Mouse (Mus musculus) CH12F3 (cell line): ENCODE measurements around the gene Ank2.
"Not testable (repeated sequence)": the region's sequence is repeated elsewhere in the genome, so short reads cannot be mapped to it uniquely, and the experiment has no call there.

Experiments
- in situ Hi-C: fragments of 300-500 bp; cut with MboI; formaldehyde crosslinking; loops from 2 replicates; pipeline ENCODE4 v1.14.3; 2020; ENCODE audit warnings: low sequenced_read_pairs

The Ank2 gene

GRCm38 (mm10) chr3:127433291-127433690, 65.9 kb downstream of the Ank2 start:
- in situ Hi-C loops: no loop called here

DNA sequence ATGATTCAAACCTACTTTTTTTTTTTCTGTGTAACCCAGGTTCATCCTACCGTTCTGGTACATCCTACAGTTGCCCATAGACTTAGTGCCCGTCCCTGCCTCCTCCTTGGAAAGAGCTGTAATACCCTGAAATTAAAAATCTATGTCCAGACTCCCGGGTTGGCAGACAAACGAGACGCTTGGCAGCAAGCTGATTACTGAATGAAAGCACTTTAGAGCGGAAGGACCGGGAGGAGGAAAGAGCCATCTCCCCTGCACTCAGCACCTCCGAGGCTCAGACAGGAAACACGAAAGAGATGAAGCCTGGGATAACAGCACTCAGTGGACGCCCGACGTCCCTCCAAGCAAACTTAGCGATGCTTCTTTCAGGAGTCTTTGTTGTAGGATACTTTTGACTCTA, 69.3 kb downstream of the Ank2 start:
- in situ Hi-C loops: no loop called here

- in situ Hi-C loops: no loop called here
Measured at GRCm38 (mm10) chr3:127428527-127428926, 70.6 kb downstream of the Ank2 start.

DNA sequence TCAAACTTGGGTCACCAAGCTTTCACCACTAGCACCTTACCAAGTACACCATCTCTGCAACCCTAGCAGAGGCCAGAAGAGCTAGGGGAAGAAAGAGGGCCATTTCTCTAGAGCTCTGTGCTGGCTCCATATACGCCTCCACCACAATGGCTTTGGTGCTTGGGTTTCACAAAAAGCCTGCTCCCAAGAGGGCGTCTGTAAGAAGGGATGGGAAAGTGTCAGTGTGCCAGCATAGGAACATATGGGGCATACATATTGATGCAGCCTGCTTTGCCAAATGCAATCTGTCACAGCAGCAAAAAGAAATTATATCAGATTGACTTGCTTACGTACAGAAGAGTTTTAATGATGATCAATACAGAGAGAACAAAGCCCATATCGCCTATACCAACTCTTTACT, 82.2 kb downstream of the Ank2 start:
- in situ Hi-C loops: no loop called here

DNA sequence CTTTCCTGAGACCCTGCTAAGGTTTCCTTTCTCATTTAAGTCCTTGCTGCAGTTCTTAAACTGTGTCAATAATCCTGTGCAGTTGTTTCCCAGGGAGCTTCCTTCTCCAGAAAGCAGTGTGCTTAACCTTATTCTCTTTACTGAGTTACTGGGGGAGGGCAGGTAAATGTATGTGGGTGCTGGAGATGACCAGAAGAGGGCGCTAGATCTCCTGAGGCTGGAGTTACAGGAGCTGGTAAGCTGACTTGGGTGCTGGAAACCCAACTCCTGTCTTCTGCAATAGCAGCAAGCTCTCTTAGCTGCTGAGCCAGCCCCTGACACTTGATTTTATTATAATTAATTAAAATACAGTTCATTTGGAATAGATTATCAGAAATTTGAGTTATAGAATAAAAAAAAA, 84.7 kb downstream of the Ank2 start:
- in situ Hi-C loops: no loop called here

DNA sequence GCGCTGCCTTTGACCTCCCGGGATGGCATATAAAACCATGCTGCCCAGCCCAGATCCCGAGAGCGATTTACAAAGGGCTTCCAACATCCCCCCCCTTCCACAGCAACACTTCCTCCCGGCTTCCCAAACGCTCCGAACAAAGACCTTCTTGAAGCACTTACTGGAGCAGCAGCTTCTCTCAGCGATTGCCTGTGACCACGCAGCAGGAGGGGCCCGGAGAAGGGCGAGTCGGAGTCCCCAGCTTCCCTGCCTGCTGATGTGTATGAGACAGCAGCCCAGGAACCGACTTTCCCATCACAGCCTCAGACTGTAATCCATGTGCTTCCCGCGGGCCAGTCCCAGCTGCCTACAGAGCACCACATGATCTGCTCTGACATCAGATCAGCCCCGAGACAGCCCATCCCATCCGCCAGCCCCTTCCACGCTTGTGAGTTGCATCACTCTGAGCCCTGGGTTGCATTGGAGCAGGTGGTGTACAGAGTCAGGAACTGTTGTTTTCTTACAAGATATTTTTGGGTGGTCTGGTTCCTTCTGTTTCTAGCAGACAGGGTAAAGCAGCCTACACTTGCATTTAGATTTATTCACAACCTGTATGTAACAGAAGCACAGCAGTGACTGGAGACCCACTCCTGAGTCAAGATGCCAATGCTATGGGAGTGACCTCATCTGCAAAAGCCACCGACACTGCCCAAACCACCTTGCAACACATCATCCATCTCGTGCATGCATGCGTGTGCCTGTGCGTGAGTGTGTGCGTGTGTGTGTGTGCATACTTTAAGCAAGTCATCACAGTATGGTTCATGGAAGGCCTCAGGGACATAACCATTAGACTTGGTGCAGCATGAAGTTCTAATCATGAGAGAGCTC, 90.2 kb downstream of the Ank2 start:
- in situ Hi-C loops: no loop called here

DNA sequence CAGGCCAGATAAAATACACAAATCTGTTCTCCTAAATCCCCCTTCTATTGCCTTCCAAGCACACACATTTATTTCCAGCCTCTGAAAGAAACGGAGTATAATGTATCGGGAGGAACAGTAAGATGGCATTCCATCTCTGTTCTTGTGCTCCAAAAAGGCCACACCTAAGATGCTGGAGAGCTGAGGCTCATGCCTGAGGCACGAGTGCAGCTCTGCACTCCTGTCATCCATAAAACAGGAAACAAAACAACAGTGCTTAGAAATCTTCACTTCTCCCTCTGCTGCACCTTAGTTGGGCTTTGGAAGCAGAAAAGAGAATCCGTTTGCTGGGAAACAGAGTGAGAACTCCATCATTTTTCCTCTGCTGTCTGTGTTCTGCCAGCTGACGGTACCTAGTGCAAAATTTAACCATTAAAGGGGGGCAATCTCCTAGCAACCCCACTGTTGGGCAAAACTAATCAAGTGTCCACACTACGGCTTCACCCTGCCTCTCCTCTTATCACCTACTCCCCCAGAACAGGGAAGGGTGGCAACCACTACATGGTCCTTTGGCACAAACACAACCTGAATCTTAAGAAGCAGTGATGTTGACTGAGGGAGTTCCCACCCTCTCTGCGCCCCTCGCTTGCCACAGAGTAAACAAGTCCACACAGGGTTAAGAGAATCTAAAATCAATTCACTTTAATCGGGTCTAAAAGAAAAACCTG, 91.1 kb downstream of the Ank2 start:
- in situ Hi-C loops: no loop called here

DNA sequence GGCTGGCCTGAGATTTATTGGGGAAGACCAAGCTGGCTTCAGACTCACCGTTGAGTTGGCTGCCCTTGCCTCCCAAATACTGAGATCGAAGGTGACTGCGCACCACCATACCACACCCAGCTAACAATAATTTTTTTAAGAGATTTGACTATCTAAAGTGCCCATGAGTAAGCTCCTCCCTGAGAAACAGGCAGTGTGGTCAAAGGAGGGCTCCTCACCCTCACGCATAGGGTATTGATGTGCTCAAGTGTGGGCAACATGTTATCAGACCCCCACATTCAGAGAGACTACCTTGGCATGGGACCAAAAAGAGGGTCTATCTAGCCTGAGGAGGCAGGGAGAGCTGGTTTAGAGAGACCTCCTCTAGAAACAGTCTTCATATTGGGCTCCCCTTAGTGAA, 92.3 kb downstream of the Ank2 start:
- in situ Hi-C loops: no loop called here

DNA sequence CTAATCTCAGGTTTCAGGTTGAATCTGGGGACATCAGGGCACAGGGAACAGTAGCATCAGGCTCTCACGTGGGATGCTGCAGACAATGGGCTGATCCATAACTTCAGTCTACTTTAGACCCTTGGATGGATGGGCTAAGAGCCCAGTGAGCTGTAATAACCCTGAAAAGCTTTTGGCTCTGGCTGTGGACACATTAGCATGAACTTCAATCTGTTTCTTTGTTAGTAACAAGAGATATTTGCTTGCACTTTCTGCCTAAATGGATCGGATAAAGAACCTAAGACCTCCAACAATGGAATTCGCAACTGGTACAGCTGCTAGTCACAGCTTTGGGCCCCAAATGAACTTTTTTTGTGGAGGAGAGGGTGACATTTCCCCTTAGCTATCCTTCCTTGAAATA, 94.8 kb downstream of the Ank2 start:
- in situ Hi-C loops: no loop called here

DNA sequence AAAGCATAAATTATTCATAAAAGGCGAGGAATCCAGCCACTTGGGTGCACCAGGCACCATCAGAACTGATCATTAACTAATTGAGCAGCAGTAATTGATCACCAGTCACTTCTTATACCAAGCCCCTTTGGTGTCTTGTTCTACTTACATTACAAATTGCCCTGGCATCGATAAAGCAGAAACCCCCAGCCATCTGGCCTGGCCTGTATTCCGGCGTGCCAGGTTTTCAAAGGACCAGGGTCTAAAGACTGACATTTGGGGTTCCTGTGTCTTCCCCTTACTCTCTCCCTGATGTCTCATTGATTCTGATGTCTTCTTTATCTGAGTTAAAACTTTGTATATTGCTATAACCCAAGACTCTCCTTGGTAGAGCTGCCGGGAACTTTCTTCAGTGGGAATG, 98.2 kb downstream of the Ank2 start:
- in situ Hi-C loops: no loop called here

DNA sequence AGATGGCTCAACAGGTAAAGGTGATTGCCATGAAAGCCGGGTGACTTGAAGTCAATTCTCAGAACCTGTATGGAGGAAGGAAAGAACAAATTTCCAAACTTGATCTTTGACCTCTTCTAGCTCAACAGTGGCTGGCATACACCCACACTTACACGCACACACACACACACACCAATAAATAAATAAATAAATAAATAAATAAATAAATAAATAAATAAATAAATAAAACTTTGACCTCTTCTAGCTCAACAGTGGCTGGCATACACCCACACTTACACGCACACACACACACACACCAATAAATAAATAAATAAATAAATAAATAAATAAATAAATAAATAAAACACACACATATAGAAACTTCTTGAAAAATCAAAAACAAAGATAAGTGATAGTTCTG, 98.7 kb downstream of the Ank2 start:
- in situ Hi-C loops: not testable (repeated sequence)

DNA sequence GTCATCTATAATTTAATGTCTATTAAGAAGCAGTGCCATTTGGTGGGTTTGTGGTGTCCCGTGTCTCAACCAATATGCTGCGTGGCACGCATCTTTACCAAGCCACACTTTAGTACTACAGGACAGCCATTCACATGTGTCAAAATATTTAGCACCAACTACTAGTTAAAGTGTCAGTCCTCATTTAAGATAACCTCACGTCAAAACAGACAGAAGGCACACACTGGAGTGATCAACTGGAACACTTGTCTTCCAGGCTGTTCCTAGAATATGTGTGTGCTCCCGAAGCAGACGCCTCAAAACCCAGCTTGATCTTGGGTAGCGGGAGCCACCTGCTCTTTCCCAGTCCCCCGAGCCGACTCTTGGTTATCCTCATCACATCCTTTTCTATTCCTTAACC, 101.4 kb downstream of the Ank2 start:
- in situ Hi-C loops: no loop called here

GRCm38 (mm10) chr3:127395202-127395601, 103.9 kb downstream of the Ank2 start:
- in situ Hi-C loops: no loop called here

DNA sequence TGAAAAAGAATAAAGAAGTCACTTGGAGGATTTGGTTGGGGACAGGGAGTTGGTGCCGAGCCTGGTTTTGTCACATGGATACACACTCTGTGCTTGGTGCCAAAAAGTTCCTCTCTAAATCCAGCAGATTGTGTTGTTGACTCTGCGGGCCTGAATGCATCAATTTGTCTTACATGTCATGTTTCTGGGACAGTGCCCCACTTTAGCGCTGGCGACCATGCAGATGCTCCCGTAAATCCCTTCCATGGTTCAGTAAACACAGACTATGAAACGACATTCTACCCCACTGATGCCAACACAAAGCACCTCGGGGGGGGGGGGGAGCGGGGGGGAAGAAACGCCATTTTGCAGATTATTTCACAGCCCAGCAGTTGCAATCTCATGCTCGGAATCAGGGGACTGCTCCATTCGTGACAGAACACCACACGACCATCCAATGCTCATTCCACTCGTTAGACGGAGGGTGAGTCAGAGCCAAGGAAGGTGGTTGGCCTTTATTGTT, 112.1 kb downstream of the Ank2 start:
- in situ Hi-C loops: no loop called here

- in situ Hi-C loops: no loop called here
Measured at GRCm38 (mm10) chr3:127383231-127383630, 115.9 kb downstream of the Ank2 start.

DNA sequence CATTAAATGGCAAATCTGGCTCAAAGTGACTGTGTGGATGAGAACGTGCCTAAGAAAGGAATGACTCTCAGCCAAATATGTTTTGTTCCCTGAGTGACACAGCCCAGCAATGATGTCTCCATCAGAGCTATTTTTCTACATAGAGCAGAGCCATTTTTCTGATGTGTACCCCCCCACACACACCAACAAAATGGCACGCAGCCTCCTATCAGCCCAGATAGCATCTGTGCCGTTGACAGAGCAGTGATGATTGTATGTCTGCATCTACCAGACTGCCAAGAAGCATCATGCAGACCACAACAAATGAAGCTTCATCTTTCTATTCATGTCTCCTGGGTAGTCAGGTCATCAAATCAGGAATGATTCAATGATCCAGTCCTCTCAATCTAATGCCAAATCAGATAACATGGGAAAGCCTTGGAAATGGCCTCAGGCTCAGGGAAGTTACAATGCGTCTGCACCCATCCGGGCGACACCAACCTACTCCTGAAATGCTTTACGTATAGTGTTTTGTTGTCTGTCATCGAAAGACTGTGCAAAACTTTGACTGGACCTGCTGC, 122.2 kb downstream of the Ank2 start:
- in situ Hi-C loops: no loop called here

- in situ Hi-C loops: no loop called here
Measured at GRCm38 (mm10) chr3:127375956-127376660, 123.0 kb downstream of the Ank2 start.

- in situ Hi-C loops: no loop called here
Measured at GRCm38 (mm10) chr3:127374190-127374710, 124.9 kb downstream of the Ank2 start.

GRCm38 (mm10) chr3:127371774-127372173, 127.4 kb downstream of the Ank2 start:
- in situ Hi-C loops: no loop called here

- in situ Hi-C loops: no loop called here
Measured at GRCm38 (mm10) chr3:127369529-127369928, 129.6 kb downstream of the Ank2 start.

DNA sequence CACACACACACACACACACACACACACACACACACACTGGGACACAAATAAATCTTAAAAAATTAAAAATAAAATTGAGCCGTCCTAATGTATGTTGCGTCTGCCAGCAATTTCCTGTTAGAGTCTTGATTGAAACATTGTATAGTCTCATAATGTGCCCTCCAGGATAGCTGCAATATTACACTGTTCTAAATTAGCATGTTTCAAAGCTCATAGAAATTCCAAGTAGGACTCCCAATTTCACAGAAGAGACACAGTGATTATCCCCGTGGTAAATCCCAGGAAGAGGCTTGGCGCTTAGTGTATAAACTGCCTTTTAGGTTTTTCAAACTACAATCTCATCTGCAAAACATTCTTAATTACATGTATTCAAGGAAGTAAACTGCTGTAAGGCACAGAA, 131.7 kb downstream of the Ank2 start:
- in situ Hi-C loops: no loop called here
